Mouse (Mus musculus): ENCODE data around the gene Rab1b.

- TF ChIP-seq POLR2A (IDR thresholded peaks at IDR 0.05; ENCODE audit: low read depth, low read length) (no peak), CTCF (conservative IDR thresholded peaks at IDR 0.05; ENCODE audit: insufficient read depth, insufficient read length, low read depth, low read length) (no peak)
Measured at GRCm38 (mm10) chr19:5052166-5052822, 54.6 kb downstream of the Rab1b start.

Data from kidney, adult 2 months (tissue).